Mouse (Mus musculus): ENCODE measurements around the gene Kcnmb3.

DNA sequence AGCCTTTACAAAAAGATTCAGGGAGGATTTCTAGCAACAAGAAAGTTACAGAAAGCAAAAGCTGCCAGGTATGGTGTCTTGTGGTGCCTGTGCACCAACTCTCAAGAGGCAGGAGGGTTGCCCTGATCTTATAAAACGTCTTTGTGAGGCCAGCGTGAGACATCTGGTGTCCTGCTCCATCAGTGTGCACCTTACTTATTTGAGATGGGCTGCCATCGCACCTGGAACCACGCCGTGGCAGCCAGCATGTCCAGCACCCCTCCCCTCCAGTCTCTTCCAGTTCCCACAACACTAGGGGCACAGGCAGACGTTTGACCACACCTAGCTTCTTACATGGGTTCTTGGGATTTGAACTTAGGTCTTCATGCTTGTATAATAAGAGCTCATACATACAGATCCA is 3.9 kb downstream of the Kcnmb3 start:
- TF ChIP-seq CTCF (IDR thresholded peaks at IDR 0.05): no peak
- no peak for TF ChIP-seq EP300 (IDR thresholded peaks at IDR 0.05)
